Mouse (Mus musculus) cerebellum, postnatal 4 days (tissue): Measurements from ENCODE around the gene Hmcn2.
A peak's percentile ranks its signal among the peaks of the same experiment; 100 is the strongest.

Experiments
- DNase-seq, 2 experiments: peaks; one replicate each; pipeline ENCODE4 v3.0.0; 2022; ENCODE audit warnings: low spot score in 2 of 2, mixed read lengths in 1 of 2

Gene Hmcn2

DNA sequence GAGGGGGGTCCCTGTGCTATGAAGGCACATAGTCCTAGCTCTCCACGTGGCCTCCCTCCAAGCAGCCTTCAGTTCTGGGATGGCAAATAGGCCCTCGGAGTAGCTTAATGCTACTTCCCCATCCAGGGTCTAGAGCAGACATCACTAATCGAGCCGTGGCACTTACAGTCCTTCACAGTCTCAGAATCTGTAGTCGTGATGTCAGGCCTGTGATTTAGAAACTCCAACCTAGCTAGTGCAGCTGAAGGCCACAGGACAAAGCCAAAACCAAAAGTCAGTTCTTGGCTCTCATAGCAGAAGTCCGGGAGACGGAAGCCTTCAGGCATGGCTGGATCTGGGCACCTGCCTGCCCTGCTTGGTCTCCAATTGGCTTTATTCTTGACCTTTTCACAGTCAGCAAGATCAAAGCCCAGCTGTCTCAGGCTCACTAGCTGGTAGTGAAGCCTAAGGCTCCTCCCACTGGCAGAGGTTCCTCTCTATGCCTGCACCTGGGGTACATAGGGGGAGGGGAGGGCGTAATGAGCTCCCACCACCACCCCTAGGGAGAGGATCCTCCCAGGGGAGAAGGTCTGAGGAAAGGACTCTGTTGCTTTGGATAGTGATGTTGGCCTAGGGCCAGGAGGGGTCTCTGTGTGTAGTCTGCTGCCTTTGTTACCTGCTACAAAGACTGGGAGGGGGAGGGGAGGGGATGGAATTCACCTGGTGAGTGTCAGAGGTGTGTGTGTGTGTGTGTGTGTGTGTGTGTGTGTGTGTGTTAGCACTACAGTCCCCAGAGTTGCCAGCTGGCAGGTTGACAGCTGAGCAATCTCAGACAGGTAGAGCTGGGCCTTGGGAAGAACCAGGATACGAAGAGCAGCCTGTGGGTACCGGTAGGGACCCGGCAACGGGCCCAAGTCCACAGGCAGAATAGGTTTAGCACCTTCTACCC lies 163.3 kb downstream of the Hmcn2 start:
- DNase-seq: no peak

DNA sequence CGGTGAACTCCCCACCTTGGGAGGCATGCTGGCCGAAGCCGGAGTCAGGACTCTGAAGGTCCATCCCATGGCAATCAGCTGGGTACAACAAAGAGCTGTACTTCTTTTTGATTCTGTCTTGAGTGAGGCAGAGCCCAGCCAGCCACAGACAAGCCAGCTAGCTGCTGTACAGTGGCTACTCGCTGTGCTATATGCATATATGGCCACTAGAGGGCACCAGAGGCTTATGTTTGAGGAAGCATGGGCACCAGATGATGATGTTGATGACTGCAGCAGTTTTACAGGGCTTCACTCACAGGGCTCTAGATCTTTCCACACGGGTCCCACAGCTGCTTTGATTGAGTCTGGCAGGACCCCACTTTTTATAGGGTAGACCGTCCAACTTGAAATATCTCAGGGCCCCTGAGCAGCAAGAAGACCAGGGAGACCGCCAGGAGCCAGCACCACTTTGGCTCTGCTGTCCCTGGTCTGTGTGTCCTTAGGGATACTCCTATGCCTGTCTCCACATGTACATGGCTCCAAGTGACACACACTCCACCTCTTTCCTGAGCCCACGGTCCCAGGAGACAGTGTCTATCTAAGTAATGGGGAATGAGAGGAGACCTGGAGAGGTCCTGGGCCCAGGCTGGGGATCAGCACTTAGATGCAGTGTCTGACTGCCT lies 168.8 kb downstream of the Hmcn2 start:
- DNase-seq: peak; percentile 73 to 92

DNA sequence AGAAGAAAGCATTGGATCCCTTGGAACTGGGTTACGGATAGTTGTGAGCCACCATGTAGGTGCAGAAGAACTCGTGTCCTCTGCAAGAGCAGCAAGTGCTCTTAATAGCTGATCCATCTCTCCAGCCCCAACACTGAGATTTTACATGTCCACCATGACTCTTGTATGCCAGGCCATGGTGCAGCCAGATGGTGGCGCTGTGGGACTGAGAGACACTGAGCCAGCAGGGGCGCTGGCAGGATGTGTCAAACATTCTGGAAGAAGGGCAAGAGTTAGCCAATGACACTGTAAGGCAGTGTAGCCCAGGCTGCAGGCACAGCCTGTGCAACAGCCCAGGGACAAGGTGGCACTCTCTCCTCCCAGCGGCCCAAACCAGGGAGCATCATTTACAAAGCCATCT lies 170.0 kb downstream of the Hmcn2 start:
- peak; percentile 75 to 91 for DNase-seq

DNA sequence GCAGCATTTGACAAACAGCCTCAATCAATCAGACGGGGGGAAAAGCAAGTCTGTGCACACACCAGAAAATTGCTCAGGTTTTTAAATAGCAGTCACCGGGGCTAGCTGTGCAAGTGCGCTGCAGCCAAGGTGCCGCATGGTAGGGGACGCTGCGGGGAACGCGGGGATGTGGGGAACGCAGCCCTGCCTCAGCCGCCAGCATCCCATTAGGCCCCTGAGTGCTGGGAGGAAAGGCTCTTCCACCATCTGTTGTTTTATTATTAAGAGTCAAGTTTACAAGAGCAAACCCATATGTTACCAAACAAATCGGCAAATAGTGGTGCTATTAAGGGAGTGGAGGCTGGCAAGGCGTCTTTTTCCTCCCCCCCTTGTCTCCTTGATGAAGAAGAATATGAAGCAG lies 175.0 kb downstream of the Hmcn2 start:
- DNase-seq: no peak

DNA sequence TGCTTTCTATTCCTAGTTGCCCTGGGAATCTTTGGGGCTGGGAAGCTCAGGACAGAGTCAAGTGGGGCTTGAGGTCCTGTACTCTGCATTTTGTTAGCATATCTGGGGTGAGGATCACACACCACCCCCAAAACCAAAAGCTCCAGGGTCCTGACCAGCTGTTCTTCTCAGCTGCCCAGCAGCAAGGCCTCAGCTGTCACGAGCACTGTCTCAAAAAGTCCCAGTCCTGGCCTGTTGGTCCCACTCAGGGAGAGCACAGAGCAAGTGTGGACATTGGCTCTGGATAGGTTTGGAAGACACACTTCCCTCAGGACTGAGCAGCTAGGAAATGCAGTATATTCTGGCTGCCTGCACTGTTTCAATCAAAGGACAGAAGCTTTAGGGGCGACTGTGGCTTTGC lies 176.3 kb downstream of the Hmcn2 start:
- no peak for DNase-seq

DNA sequence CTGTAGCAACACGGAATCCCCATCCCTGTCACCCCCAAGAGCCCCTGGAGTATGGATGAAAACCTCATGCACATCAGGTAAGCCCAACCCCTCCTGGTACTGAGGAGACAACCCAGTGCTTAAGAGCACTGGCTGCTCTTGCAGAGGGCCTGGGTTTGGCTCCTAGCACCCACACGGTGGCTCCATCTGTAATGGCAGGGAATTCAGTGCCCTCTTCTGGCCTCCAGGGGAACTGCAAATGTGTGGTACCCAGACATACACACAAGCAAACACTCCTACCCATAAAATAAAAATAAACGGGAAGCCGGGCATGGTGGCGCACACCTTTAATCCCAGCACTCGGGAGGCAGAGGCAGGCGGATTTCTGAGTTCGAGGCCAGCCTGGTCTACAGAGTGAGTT lies 178.1 kb downstream of the Hmcn2 start:
- no peak for DNase-seq

DNA sequence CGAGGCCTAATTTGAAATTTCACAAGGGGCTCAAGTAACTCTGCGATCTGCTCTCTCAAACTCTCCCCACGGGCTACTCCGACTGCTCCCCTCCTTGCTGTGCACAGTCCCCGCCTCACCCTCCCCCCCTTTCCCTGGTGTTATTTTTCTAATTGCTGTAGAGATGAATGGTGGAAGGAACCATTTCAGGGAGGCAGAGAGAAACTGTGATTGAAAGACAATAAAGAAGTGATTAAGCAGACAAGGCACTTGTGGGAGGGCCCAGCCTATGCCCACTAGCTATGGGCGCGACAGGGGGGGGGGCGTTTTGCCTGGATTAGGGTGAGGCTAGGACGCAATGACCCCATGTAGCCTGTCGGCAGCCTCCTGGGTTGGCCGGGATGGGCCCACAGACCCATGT lies 179.0 kb downstream of the Hmcn2 start:
- DNase-seq: no peak

DNA sequence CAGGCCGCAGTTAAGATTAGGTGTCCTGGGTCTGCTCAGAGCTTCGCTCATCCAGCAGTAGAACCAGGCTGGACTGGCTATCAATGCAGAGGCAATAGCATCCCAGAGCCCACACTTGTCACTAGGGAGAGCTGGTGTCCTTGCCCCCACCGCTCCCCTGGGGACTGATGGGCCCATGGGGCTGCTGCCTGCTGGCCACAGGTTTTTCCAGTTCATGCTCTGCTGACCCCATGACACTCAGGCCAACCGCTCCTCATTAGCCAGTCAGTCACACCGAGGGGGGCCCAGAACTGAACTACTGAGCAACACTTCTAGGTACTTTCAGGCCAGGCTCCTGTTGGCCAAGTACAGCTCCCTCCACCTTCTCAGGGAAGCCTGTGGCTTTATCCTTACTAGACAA lies 180.1 kb downstream of the Hmcn2 start:
- DNase-seq: no peak

DNA sequence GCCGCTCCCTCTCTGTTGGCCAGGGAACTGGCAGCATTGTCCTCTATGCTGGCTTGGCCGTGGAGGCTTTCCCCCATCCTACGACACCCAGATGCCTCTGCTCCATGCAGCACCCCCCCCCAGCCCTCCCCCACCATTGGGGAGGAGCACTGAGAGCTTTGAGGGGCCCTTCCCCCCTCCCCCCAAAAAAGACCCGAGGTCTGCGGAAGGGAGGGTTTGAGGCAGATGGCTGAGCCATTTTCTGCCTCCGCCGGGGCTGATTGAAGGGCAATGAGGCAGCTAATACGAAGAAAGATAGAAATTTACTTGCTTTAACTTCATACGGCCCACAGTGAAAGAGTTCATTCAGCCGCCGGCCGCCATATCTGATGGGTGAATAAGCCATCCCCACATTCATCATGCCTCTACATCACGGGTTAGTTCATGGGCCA lies 180.8 kb downstream of the Hmcn2 start:
- DNase-seq: peak in 1 of 2 experiments; percentile 27

DNA sequence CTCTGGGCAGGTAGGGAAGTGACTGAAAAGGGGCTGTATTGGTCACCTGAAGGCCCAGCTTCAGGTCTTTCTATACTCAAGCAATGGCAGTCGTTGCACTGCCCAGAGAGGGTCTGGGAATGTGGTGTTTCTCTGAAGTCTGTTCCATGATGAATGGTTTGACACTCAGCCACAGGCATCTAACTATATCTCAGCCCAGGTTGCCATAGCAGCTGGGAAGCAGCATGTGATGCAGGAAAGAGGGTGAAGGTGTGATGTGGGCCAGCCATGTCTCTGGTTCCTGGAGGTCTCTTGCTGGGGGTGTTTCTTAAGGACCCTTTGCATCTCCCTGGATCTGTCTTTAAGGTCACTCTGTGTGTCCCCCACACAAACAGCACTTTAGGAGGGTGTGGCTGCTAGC lies 181.9 kb downstream of the Hmcn2 start:
- no peak for DNase-seq

DNA sequence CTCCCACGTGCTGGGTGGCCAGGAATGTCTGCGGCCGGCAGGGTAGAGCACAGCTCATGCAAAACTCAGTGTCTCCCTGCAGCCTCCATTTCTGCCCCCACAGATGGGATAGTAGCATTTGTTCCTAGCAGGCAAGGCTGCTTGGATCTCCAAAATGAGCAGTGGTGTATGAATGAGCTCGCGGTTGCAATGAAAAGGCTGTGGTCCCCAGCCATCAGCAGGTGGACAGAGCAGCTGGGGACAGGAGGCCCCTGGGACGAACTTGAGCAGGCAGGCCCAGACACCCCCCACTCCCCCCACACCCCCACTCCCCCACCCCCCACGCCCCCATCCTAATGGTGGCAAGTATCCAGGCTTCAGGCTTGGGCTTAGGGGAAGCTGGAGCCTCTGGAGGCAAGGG lies 182.9 kb downstream of the Hmcn2 start:
- no peak for DNase-seq

DNA sequence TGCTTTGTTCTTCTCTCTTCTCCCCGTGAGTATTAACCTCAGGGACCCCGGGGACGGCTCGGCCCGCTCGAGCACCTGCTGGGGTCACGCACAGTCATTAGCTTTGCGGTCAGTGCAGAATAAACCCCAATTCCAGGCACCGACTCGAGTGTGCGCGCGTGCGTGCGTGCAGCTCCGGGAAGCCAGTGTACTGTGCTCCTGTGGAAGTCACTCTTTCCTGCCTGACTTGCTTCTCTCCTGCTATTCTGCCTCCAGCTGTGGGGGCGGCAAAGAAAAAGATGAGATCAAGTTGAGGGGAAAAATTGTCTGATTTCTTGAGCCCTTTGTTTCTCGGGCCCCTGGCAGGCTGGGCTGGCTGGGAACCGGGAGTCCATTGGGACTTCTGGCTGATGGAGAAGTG lies 183.4 kb downstream of the Hmcn2 start:
- DNase-seq: no peak

DNA sequence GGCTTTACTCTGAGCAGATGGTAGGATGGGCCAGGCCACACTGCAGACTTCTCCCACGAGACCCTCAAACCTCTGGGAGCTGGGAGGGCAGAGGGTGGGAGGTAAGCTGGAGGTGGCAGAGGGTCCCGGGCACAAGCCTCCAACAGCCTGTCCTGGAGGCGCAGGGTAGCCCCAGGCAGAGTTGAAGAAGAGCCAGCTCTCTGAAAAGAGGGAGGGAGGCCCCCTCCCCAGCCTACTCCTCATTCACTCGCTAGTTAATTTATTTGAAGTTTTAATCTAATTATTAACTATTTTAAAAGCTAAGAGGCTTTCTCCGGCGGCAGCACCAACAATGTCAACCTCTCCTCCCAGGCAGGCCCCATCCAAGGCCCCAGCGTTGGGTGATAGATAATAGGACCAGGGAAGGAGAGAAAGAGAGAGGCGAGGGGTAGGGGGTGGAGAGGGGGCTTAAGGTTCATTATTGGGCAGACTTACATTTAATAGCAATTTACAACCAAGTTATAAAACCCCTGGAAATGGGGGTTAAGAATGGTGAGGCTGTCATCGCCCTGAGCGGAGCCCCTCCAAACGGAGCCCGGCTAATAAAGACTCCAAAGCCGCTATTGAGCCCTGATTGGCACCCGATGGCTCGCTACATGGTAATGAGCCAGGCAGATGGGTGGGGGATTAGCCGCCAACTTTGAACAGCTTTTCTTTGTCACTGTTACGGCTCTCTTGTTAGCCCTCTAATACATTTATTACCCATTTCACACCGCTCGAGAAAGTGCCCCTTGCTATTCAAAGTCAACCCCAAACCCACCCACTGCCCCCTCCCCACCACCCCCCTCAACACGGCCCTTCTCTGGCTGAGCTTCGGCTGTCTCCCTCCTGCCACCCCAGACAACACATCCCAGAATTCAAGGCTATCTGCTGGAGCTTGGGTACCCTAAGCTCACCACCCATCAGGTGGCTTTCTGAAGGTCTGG lies 185.4 kb downstream of the Hmcn2 start:
- no peak for DNase-seq

DNA sequence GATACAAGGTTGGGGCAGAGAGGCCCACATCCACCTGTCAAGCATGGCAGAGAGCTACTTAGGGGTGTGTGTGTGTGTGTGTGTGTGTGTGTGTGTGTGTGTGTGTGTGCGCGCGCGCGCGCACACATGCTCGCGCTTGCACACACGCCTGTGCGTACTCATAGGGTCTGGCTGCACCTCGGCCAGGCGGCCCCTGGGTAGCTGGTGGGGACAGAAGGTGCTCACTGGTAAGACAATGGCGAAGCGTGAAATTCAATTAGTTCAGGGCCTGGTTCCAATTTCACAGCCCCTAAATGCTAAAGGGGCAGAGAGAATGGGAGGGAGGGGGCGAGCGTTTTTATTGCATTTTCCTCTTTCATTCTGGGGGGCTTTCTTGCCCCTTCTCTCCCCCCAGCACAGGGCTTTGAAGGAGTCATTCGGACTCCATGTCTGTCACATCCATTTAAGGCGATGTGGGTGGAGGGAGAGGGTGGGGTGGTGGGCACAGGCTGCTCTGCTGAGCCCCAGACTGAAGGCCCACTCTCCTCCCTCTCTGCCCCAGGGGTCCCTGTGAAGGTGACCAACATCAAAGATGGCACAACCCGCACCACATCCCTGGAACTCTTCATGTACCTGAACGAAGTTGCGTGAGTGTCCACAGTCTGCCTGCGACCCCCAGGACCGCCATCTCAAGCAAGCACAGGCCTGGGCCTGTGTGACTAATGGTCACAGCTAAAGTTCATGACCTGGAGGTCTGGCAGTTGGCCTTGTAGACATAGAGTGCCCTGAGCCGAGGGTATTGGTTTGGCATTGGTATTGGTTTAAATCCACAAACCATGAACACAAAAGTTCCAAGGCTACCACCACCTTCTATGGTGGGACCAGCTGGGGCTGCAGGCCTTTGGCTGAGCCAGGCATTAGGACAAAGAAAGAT lies 186.3 kb downstream of the Hmcn2 start:
- no peak for DNase-seq

DNA sequence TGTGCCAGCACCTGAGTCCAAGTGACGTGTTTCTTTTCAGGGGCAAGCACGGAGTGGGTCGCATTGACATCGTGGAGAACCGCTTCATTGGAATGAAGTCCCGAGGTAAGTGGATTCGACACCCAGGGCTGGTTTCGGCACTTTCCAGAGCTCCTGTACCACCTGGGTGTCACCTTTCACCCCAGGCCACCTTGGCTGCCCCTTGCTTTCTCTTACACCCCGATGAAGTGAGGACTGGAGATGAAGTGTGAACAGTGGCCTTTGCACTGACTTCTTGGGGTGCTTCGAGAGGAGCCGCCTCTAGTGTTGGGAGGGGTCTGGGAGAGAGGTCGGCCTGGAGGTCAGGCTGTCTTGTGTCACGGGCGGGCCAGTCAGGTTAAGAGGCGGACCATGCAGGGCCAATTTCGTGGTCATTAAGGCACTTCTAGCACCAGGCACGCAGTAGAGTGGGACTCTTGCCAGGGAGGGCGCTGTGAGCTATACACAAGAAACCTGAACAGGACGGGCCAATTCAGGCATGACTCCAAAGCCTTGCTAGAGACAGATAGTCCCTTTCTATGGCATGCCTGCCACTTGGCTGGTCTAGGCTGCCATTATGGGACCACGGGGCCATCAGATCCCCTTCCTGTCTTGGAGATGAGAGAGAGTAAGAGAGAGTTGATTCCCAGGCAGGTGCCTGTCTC lies 187.4 kb downstream of the Hmcn2 start:
- DNase-seq: peak; percentile 42 to 55

DNA sequence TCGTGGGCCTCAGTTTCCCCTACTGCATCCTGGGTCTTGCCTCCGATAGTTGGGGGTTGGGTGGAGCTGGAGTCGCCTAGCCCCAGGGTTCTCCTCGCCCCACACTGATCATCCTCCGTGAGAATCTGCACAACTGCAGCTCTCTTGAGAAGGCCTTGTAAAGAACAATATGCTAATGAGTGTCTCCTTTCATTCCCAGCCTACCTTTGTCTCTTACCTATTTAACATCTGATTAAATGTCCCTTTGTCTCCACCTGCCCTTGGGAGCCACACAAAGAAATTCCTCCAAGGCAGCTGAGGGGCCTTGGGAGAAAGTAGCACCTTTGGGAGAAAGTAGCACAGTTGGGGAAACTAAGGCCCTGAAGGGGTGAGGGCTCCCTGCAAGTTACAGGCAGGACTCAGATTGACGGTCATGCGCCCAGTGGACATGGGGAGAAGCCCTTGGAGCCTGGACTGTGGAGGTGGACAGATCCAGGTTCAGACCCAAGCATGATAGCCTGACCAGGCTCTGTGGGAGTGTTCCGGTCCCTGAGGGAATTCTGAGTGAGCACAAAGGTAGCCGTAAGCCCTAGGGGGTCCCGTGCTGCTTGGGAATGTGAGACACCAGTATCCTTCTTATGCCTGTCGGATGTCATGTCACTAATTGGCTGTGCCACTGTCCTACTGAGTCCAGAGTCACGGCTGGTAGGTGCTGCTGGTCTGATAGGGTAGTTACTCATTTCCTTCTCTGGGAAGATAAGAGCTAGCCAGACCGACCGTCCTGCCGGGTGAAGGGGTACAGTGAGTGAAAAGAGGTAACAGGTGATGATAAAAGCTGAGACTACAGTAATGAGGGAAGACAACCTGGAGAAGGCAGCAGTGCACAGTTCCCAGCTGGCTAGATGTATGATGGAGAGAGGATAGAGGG lies 188.7 kb downstream of the Hmcn2 start:
- no peak for DNase-seq

DNA sequence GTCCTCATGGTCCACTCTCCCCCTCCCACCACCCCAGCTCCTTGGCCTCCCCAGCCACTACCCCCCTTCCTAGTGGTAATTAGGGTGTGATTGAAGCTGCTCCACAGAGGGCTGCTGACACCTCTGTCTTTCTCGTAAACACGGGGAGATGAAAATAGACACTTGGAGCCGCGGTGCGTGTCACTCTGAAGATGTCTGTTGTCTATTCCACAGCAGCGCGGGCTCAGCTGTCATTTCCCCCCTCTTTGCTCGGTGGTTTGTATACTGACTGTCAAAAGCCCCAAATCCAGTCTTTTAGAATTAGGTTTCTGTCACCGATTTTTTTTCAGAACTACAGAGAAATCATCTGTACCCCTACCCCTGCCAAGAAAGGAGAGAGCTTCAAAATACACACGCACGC lies 191.3 kb downstream of the Hmcn2 start:
- DNase-seq: no peak

DNA sequence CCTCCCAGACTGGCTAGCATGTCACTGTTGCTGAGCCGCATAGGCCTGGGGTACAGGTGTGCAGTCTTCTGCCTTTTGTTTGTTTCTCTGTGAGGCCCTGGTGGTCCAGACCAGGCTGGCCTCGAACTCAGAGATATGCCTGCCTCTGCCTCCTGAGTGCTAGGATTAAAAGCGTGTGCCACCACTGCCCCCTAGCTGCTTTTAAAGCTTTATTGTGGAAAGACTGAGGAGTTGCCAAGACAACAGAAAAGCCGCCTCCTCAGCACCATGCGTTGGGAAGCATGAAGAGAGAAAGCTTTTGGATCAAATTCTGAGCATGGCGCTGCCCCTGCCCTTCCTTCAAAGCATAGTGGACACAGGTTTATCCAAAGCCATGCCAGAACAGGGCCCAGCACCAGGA lies 194.6 kb downstream of the Hmcn2 start:
- DNase-seq: no peak
